Mouse (Mus musculus): ENCODE results near the gene Zfp1. TPM values are rescaled to one million over a fixed set of nuclear protein-coding genes. Genes with fewer than 3 reads are reported as not detected.
A peak's percentile ranks its signal among the peaks of the same experiment; 100 is the strongest.
"Not testable (repeated sequence)": the region's sequence is repeated elsewhere in the genome, so short reads cannot be mapped to it uniquely, and the experiment has no call there.

The Zfp1 gene
- polyA plus RNA-seq, 1 experiment from 2014 or later: 15.9 TPM

DNA sequence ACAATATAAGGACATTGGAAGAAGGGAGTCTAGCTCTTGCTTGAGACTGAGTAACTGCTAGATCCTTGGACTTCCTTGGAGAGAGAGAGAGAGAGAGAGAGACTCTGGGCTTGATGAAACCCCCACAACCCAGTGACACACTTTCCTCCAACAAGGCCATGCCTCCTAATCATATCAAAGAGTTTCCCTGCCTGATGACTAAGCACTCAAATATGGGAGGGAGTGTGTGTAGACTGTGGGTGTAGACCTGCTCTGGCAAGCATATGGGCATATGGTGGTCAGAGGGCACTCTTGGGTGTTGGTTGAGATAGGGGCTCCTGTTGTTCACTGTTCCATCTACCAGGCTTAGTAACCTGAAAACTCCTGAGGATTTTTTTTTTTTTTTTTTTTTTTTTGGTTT lies 5.1 kb upstream of the Zfp1 start:
- ATAC-seq (replicated peaks; ENCODE audit: low FRiP score, low read depth) (no peak), DNase-seq (ENCODE audit: low spot score) (no peak)
- Histone ChIP-seq H3K9me3 (replicated peaks; ENCODE audit: low read length) (no peaks in the 10 kb centered on the region), H3K4me2 (ENCODE audit: low read length) (no peak overlapping the region), H3K4me3 (replicated peaks; ENCODE audit: low read depth, low read length) (no peak overlapping the region), H3K9ac (ENCODE audit: low read depth, low read length) (no peak overlapping the region), H3K36me3 (ENCODE audit: insufficient read depth, low read length) (no peaks in the 10 kb centered on the region), H3K27ac (no peak overlapping the region), H3K27me3 (ENCODE audit: insufficient read depth, low read length) (no peaks in the 10 kb centered on the region), H3K4me1 (replicated peaks; ENCODE audit: insufficient read depth, low read length) (no peaks in the 10 kb centered on the region; the same call in 1 of the 2 replicates)
- no peak for TF ChIP-seq CTCF (IDR thresholded peaks at IDR 0.05; ENCODE audit: low read depth)

DNA sequence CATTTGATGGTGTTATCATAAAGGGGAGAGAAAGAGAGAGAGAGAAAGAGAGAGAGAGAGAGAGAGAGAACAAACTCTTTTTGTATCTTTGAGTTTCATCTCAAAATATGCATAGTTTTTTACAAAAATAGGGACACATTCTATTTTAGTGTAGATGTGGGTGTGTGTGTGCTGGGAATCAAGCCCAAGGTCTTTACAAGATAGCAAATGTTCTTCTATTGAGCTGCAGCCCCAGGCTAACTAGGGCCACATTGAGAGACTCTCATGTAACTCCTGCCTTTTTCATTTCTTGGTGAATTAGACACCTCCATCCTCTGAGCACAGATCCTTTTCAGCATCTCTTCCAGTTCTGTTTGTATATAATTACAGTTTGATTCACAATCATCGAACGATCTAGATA lies 2.1 kb upstream of the Zfp1 start:
- Histone ChIP-seq H3K4me1 (replicated peaks; ENCODE audit: insufficient read depth, low read length) (no peaks in the 10 kb centered on the region; the same call in 1 of the 2 replicates), H3K4me2 (ENCODE audit: low read length) (no peak overlapping the region), H3K9me3 (replicated peaks; ENCODE audit: low read length) (no peaks in the 10 kb centered on the region), H3K4me3 (replicated peaks; ENCODE audit: low read depth, low read length) (no peak overlapping the region), H3K36me3 (ENCODE audit: insufficient read depth, low read length) (no peaks in the 10 kb centered on the region), H3K9ac (ENCODE audit: low read depth, low read length) (no peak overlapping the region), H3K27me3 (ENCODE audit: insufficient read depth, low read length) (no peaks in the 10 kb centered on the region), H3K27ac (no peak overlapping the region)
- DNase-seq (ENCODE audit: low spot score) (no peak), ATAC-seq (replicated peaks; ENCODE audit: low FRiP score, low read depth) (no peak)
- WGBS: 98% methylated on average over 2 of the region's 2 CpGs
- TF ChIP-seq CTCF (IDR thresholded peaks at IDR 0.05; ENCODE audit: low read depth): no peak

DNA sequence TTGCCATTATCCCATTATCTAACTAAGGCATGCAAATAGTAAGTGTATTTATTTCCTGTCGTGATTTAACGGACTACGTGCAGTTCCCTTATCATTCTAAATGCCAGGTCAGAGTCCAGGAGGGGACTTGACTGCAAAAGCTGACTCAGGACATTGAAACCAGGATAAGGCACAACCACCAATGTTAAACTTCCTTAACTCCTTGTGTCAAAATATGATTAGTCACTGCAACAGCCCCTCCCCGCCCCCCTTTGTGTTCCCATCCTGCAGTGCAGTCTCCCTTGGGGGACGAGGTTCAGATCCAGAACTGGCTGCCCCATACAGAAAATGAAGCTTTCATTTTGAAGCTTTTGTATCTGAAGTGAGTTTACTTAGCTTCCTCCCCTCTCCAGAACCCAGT lies 705 bp upstream of the Zfp1 start:
- no peaks in the 10 kb centered on the region; the same call in 1 of the 2 replicates for H3K4me1 ChIP-seq (replicated peaks; ENCODE audit: insufficient read depth, low read length)
- ATAC-seq (replicated peaks; ENCODE audit: low FRiP score, low read depth) (no peak), DNase-seq (ENCODE audit: low spot score) (no peak)
- peak overlapping the region; percentile 75 for H3K4me3 ChIP-seq (replicated peaks; ENCODE audit: low read depth, low read length)
- H3K27ac ChIP-seq: peak overlapping the region; percentile 63; the same call in 1 of the 2 replicates
- peak overlapping the region; percentile 93; the same call in 1 of the 2 replicates for H3K9ac ChIP-seq (ENCODE audit: low read depth, low read length)
- no peaks in the 10 kb centered on the region for H3K36me3 ChIP-seq (ENCODE audit: insufficient read depth, low read length)
- H3K9me3 ChIP-seq (replicated peaks; ENCODE audit: low read length): no peaks in the 10 kb centered on the region
- no peaks in the 10 kb centered on the region for H3K27me3 ChIP-seq (ENCODE audit: insufficient read depth, low read length)
- H3K4me2 ChIP-seq (ENCODE audit: low read length): peak overlapping the region; percentile 56
- WGBS: 48% methylated on average over 5 of the region's 5 CpGs
- TF ChIP-seq CTCF (IDR thresholded peaks at IDR 0.05; ENCODE audit: low read depth): no peak

DNA sequence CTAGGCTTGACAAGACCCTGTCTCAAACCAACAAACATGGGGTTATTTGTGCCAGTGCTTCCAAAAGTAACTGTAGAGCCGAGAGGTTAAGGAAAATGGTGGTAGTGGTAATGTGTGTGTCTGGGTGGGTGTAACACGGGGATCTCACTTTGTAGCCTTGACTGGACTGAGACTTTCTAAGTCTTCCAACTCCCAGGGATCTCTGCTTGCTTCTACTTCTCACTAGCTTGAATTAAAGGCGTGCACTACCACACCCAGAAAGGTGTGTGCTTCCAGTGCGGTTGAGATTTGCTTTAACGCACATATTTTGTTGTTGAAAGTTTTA lies 300 bp upstream of the Zfp1 start:
- H3K4me3 ChIP-seq (replicated peaks; ENCODE audit: low read depth, low read length): peak overlapping the region; percentile 75
- no peaks in the 10 kb centered on the region for H3K27me3 ChIP-seq (ENCODE audit: insufficient read depth, low read length)
- ATAC-seq (replicated peaks; ENCODE audit: low FRiP score, low read depth) (no peak), DNase-seq (ENCODE audit: low spot score) (no peak)
- WGBS: 11% methylated on average over 5 of the region's 5 CpGs
- no peaks in the 10 kb centered on the region for H3K36me3 ChIP-seq (ENCODE audit: insufficient read depth, low read length)
- H3K9ac ChIP-seq (ENCODE audit: low read depth, low read length): peak overlapping the region; percentile 93
- peak overlapping the region; percentile 63; the same call in 1 of the 2 replicates for H3K27ac ChIP-seq
- TF ChIP-seq CTCF (IDR thresholded peaks at IDR 0.05; ENCODE audit: low read depth): no peak
- peak overlapping the region; percentile 56 for H3K4me2 ChIP-seq (ENCODE audit: low read length)
- H3K4me1 ChIP-seq (replicated peaks; ENCODE audit: insufficient read depth, low read length): no peaks in the 10 kb centered on the region; the same call in 1 of the 2 replicates
- H3K9me3 ChIP-seq (replicated peaks; ENCODE audit: low read length): no peaks in the 10 kb centered on the region

DNA sequence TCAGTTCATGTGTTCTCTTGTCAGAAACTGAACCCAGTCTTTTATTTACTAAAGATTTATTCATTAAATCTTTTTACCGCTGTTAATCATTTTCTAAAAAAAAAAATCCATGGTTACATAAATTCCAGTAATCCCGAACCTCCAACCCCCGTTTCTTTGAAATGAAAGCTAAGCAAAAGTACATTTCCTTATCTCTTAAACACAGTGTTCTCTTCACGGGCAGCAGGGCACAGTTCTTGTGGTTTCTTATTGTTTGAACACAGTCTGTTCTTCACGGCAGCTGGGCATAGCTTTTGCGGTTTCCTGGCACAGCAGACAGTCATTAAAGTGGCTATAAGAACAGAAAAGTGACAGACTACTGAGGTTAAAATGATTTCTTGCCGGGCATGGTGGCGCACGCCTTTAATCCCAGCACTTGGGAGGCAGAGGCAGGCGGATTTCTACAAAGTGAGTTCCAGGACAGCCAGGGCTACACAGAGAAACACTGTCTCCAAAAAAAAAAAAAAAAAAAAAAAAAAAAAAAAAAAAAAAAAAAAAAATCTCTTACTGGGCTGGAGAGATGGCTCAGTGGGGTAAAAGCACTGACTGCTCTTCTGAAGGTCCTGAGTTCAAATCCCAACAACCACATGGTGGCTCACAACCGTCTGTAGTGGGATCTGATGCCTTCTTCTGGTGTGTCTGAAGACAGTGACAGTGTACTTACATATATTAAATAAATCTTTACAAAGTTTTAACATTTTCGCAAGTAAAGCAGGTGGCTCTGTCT lies 1.3 kb downstream of the Zfp1 start:
- peak; percentile 64 for DNase-seq (ENCODE audit: low spot score)
- H3K4me1 ChIP-seq (replicated peaks; ENCODE audit: insufficient read depth, low read length); ATAC-seq (replicated peaks; ENCODE audit: low FRiP score, low read depth); H3K27me3 ChIP-seq (ENCODE audit: insufficient read depth, low read length); H3K9ac ChIP-seq (ENCODE audit: low read depth, low read length); H3K9me3 ChIP-seq (replicated peaks; ENCODE audit: low read length); H3K36me3 ChIP-seq (ENCODE audit: insufficient read depth, low read length): not testable (repeated sequence)
- Histone ChIP-seq H3K4me2 (ENCODE audit: low read length) (peak overlapping the region; percentile 56), H3K4me3 (replicated peaks; ENCODE audit: low read depth, low read length) (peak overlapping the region; percentile 75), H3K27ac (peak overlapping the region; percentile 98)
- WGBS: 45% methylated on average over 12 of the region's 12 CpGs

DNA sequence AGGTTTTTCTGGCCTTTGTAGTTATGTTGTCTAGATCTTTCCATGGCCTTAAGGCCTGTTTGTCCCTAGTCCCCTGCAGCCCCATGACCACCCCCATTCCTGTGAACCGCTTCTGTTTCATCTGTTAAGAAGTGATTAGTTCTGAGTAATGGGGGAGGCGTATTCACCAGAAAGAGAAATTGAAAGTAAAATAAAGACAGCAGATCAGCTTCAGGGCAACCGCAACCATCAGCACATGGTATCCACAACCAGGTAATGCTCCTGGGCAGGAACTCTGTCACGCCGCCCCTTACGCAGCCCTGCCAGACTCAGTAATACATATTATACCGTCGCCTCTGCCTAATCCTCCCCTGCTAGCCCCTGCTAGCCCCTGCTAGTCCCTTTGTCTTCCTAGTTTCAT lies 2.5 kb downstream of the Zfp1 start:
- Histone ChIP-seq H3K4me3 (replicated peaks; ENCODE audit: low read depth, low read length) (no peak overlapping the region), H3K36me3 (ENCODE audit: insufficient read depth, low read length) (no peaks in the 10 kb centered on the region), H3K27me3 (ENCODE audit: insufficient read depth, low read length) (no peaks in the 10 kb centered on the region), H3K9me3 (replicated peaks; ENCODE audit: low read length) (no peaks in the 10 kb centered on the region), H3K9ac (ENCODE audit: low read depth, low read length) (no peak overlapping the region), H3K27ac (no peak overlapping the region), H3K4me1 (replicated peaks; ENCODE audit: insufficient read depth, low read length) (no peaks in the 10 kb centered on the region; the same call in 1 of the 2 replicates), H3K4me2 (ENCODE audit: low read length) (no peak overlapping the region)
- DNase-seq (ENCODE audit: low spot score): no peak
- ATAC-seq (replicated peaks; ENCODE audit: low FRiP score, low read depth): no peak
- 92% methylated on average over 8 of the region's 8 CpGs for WGBS
- TF ChIP-seq CTCF (IDR thresholded peaks at IDR 0.05; ENCODE audit: low read depth): no peak

DNA sequence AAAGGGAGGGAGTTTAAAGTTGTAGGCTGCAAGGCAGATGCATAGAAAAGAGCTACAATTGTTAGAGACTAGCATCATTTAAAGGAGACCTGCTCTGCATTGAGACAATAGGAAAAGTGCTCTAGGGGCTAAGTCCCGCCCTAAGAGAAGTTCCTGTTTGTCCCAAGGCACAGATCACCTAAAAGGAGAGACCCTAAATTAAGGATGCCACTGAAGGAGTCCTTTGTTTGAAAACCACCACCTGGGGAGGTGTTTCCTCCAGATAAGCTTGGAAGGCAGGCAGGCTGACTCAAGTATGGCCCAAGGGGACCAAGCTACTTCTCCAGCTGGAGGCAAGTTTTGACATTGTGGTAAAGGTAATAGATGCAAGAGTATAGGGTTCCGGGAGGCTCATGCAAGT lies 5.6 kb downstream of the Zfp1 start:
- Histone ChIP-seq H3K9me3 (replicated peaks; ENCODE audit: low read length) (no peaks in the 10 kb centered on the region), H3K27ac (no peak overlapping the region), H3K9ac (ENCODE audit: low read depth, low read length) (no peak overlapping the region), H3K4me2 (ENCODE audit: low read length) (no peak overlapping the region), H3K4me1 (replicated peaks; ENCODE audit: insufficient read depth, low read length) (no peaks in the 10 kb centered on the region), H3K27me3 (ENCODE audit: insufficient read depth, low read length) (no peaks in the 10 kb centered on the region), H3K36me3 (ENCODE audit: insufficient read depth, low read length) (no peaks in the 10 kb centered on the region), H3K4me3 (replicated peaks; ENCODE audit: low read depth, low read length) (no peak overlapping the region)
- ATAC-seq (replicated peaks; ENCODE audit: low FRiP score, low read depth) (no peak), DNase-seq (ENCODE audit: low spot score) (no peak)
- 67% methylated on average over 2 of the region's 2 CpGs for WGBS
- no peak for TF ChIP-seq CTCF (IDR thresholded peaks at IDR 0.05; ENCODE audit: low read depth)
